Mouse (Mus musculus) heart, postnatal 0 days (tissue): ENCODE data around the gene Mtss1l.

ENCODE experiments used
- CTCF ChIP-seq: IDR thresholded peaks from 2 replicates; pipeline ENCODE4 v1.5.1; 2016; ENCODE audit warnings: antibody characterized with exemption, control low read depth, low read depth
- EP300 ChIP-seq: IDR thresholded peaks from 2 replicates; pipeline ENCODE4 v1.6.1; 2016; ENCODE audit warnings: antibody characterized with exemption, low read depth

- TF ChIP-seq EP300, result no peak
- no peak for TF ChIP-seq CTCF
Observed at GRCm38 (mm10) chr8:110725084-110725838, 4.0 kb downstream of the Mtss1l start.
